Mouse (Mus musculus) CH12.LX (cell line): ENCODE measurements around the gene Polr2g. TPM values are rescaled to one million over a fixed set of nuclear protein-coding genes. Genes with fewer than 3 reads are reported as not detected.

Experiments used
- DNase-seq: peaks from one replicate; pipeline ENCODE4 v3.0.0-alpha.2; 2013; ENCODE audit errors: extremely low read depth
- H3K27ac ChIP-seq: 2 replicates; pipeline ENCODE4 v1.5.1; 2012; ENCODE audit warnings: low read depth, mild to moderate bottlenecking, control low read depth, moderate library complexity; ENCODE audit not compliant: insufficient read depth
- H3K27me3 ChIP-seq: replicated peaks from 2 replicates; pipeline ENCODE3; 2012; ENCODE audit warnings: inconsistent platforms
- H3K36me3 ChIP-seq, 2 experiments: replicated peaks in 1 of 2; 2 replicates each; pipeline versions ENCODE3 to v1.6.1; 2012; ENCODE audit warnings: inconsistent platforms in 1 of 2, low read length in 1 of 2, mild to moderate bottlenecking in 1 of 2, mixed read lengths in 1 of 2, moderate library complexity in 1 of 2; ENCODE audit not compliant: control insufficient read depth in 1 of 2, insufficient read depth in 1 of 2
- H3K4me1 ChIP-seq, 2 experiments: 2 replicates each; pipeline ENCODE4 v1.6.1; 2012; ENCODE audit warnings: inconsistent platforms in 1 of 2, moderate library complexity in 1 of 2; ENCODE audit not compliant: insufficient read depth in 2 of 2, control insufficient read depth in 1 of 2
- H3K4me2 ChIP-seq: 2 replicates; pipeline ENCODE4 v1.6.1; 2012; ENCODE audit warnings: low read depth, mild to moderate bottlenecking, control low read depth; ENCODE audit not compliant: poor library complexity, insufficient read depth, severe bottlenecking
- H3K4me3 ChIP-seq, 3 experiments: fragments of 150-350 bp in 1 of 3; sonication (generic) in 1 of 3; replicated peaks in 1 of 3; 2 replicates each; pipeline versions ENCODE3 to v1.5.1; 2011 to 2012; ENCODE audit warnings: low read depth in 2 of 3, low read length in 2 of 3, mild to moderate bottlenecking in 2 of 3, moderate library complexity in 2 of 3, control low read depth in 1 of 3, improper control_type of control experiment in 1 of 3, inconsistent platforms in 1 of 3, mixed read lengths in 1 of 3; ENCODE audit not compliant: poor library complexity in 1 of 3
- H3K79me2 ChIP-seq: replicated peaks from 2 replicates; pipeline ENCODE4 v1.6.1; 2012; ENCODE audit warnings: mild to moderate bottlenecking, moderate library complexity; ENCODE audit not compliant: control insufficient read depth, poor library complexity, insufficient read depth, severe bottlenecking; ENCODE audit errors: extremely low read depth
- H3K9ac ChIP-seq: 2 replicates; pipeline ENCODE4 v1.6.1; 2012; ENCODE audit warnings: low read depth, mild to moderate bottlenecking, control low read depth, moderate library complexity; ENCODE audit not compliant: insufficient read depth
- H3K9me3 ChIP-seq: replicated peaks from 2 replicates; pipeline ENCODE3; 2012; ENCODE audit warnings: low read length, inconsistent platforms, mixed read lengths
- BHLHE40 ChIP-seq: IDR thresholded peaks from 2 replicates; pipeline ENCODE4 v1.6.1; 2011; ENCODE audit warnings: mild to moderate bottlenecking, low read depth, low read length, improper control_type of control experiment
- CHD2 ChIP-seq: IDR thresholded peaks from 2 replicates; pipeline ENCODE4 v1.6.1; 2011; ENCODE audit warnings: low read length, improper control_type of control experiment
- CTCF ChIP-seq, 2 experiments: IDR thresholded peaks in 1 of 2; conservative IDR thresholded peaks in 1 of 2; 2 replicates each; pipeline ENCODE4 v1.5.1; 2011 to 2012; ENCODE audit warnings: low read depth in 2 of 2, low read length in 2 of 2, improper control_type of control experiment in 1 of 2, inconsistent platforms in 1 of 2, mild to moderate bottlenecking in 1 of 2, moderate library complexity in 1 of 2
- EP300 ChIP-seq: IDR thresholded peaks from 2 replicates; pipeline ENCODE4 v1.6.1; 2011; ENCODE audit warnings: low read length, improper control_type of control experiment
- JUND ChIP-seq: conservative IDR thresholded peaks from 2 replicates; pipeline ENCODE4 v1.6.1; 2011; ENCODE audit warnings: low read depth, low read length, improper control_type of control experiment
- MAX ChIP-seq: IDR thresholded peaks from 2 replicates; pipeline ENCODE4 v1.6.1; 2011; ENCODE audit warnings: low read length, improper control_type of control experiment
- MAZ ChIP-seq: IDR thresholded peaks from 2 replicates; pipeline ENCODE4 v1.6.1; 2012; ENCODE audit warnings: low read depth, mild to moderate bottlenecking, inconsistent platforms, low read length, improper control_type of control experiment, moderate library complexity
- MEF2A ChIP-seq: IDR thresholded peaks from 2 replicates; pipeline ENCODE4 v1.6.1; 2014; ENCODE audit warnings: low read depth, mild to moderate bottlenecking, inconsistent platforms, low read length, improper control_type of control experiment, borderline replicate concordance
- MXI1 ChIP-seq: IDR thresholded peaks from 2 replicates; pipeline ENCODE4 v1.6.1; 2011; ENCODE audit warnings: mild to moderate bottlenecking, low read depth, low read length, improper control_type of control experiment
- MYC ChIP-seq: IDR thresholded peaks from 2 replicates; pipeline ENCODE4 v1.6.1; 2011; ENCODE audit warnings: low read depth, mild to moderate bottlenecking, improper control_type of control experiment, low read length
- NELFE ChIP-seq: IDR thresholded peaks from 2 replicates; pipeline ENCODE4 v1.6.1; 2011; ENCODE audit warnings: low read depth, low read length, improper control_type of control experiment
- NRF1 ChIP-seq: IDR thresholded peaks from 2 replicates; pipeline ENCODE4 v1.6.1; 2014; ENCODE audit warnings: low read depth, mild to moderate bottlenecking, inconsistent platforms, low read length, improper control_type of control experiment, moderate library complexity
- POLR2A ChIP-seq: IDR thresholded peaks from 2 replicates; pipeline ENCODE4 v1.6.1; 2011; ENCODE audit warnings: low read depth, mild to moderate bottlenecking, improper control_type of control experiment, low read length
- POLR2AphosphoS2 ChIP-seq: IDR thresholded peaks from 2 replicates; pipeline ENCODE4 v1.6.1; 2011; ENCODE audit warnings: low read depth, low read length, improper control_type of control experiment
- USF2 ChIP-seq: conservative IDR thresholded peaks from 2 replicates; pipeline ENCODE4 v1.6.1; 2011; ENCODE audit warnings: low read depth, low read length, improper control_type of control experiment
- ZC3H11A ChIP-seq: IDR thresholded peaks from 2 replicates; pipeline ENCODE4 v1.6.1; 2012; ENCODE audit warnings: low read depth, mild to moderate bottlenecking, inconsistent platforms, low read length, improper control_type of control experiment
- ZKSCAN1 ChIP-seq: IDR thresholded peaks from 2 replicates; pipeline ENCODE4 v1.6.1; 2012; ENCODE audit warnings: low read depth, inconsistent platforms, low read length, improper control_type of control experiment, borderline replicate concordance
- ZMIZ1 ChIP-seq: IDR thresholded peaks from 2 replicates; pipeline ENCODE4 v1.6.1; 2012; ENCODE audit warnings: low read depth, mild to moderate bottlenecking, inconsistent platforms, low read length, improper control_type of control experiment
- dilution Hi-C: fragments of 300-500 bp; cut with MboI; formaldehyde crosslinking; loops from 2 replicates; pipeline ENCODE4 v1.14.3; 2020; ENCODE audit warnings: low sequenced_read_pairs; ENCODE audit not compliant: extremely low pct_unique_long_range_greater_than_20kb, extremely low pct_ligation_motif_present
- in situ Hi-C: fragments of 300-500 bp; cut with MboI; formaldehyde crosslinking; loops from 3 replicates; pipeline ENCODE4 v1.14.3; 2019; ENCODE audit warnings: low sequenced_read_pairs, low pct_ligation_motif_present, low pct_unique_long_range_greater_than_20kb, mixed read lengths
- polyA plus RNA-seq: library from polyadenylated mRNA; unstranded; fragments of >175 nt; gene quantifications from 2 replicates; pipeline ENCODE4 v1.2.1, GENCODE M21; 2012; ENCODE audit warnings: low read depth; ENCODE audit not compliant: insufficient read length
- total RNA-seq, 2 experiments: library from RNA; depleted of rRNA; stranded (reverse); fragments of 300-350 nt in 1 of 2; fragments of >200 nt in 1 of 2; gene quantifications; 2 replicates each; pipeline ENCODE4 v1.2.3; 2012 to 2014

Gene Polr2g
- total and polyA plus RNA-seq, 3 experiments: 148 to 173 (median 157) TPM

- dilution Hi-C loops: no loop called here
- Histone ChIP-seq H3K9ac (no peak overlapping the region), H3K9me3 (peaks cover 10% of the 10 kb centered on the region), H3K27ac (no peak overlapping the region), H3K4me2 (no peak overlapping the region), H3K4me1 (peaks cover 4 to 41% of the 10 kb centered on the region in 2 experiments; a peak in 3 of 4 replicates), H3K36me3 (peaks cover 38 to 46% of the 10 kb centered on the region in 2 experiments), H3K4me3 (no peak overlapping the region), H3K27me3 (no peaks in the 10 kb centered on the region), H3K79me2 (peaks cover 68% of the 10 kb centered on the region)
- no peak for DNase-seq
- TF ChIP-seq NRF1: no peak
- no peak for TF ChIP-seq MAZ
- no peak for TF ChIP-seq ZKSCAN1
- TF ChIP-seq CTCF (conservative IDR thresholded peaks at IDR 0.05 in 1 of 2, IDR thresholded peaks at IDR 0.05 in 1 of 2; ENCODE audit: low read depth in 2 of 2, low read length in 2 of 2): peak in 1 of 2 experiments; percentile 30; a peak in 1 of 4 replicates
- in situ Hi-C loops: no loop called here
Observed at GRCm38 (mm10) chr19:8760757-8761156, 37.6 kb downstream of the Polr2g start.

DNA sequence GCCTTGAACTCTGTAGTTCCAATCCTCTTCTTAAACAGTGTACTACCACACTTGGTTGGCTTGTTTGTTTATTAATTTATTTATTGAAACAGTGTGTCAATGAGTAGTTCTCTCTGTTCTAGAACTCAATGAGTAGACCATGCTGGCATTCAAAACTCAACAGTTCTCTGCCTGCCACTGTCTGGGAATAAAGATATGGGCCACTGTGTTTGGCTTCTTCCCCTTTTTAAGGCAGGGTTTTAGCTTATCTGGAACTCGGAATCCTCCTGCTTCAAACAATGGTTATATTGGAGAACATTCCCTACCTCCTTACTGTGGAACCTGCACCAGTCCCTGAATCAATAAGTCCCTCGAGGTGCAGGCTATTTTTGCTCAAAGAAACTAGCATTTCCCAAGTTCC lies 39.5 kb downstream of the Polr2g start:
- H3K4me1 ChIP-seq: peaks cover 4 to 50% of the 10 kb centered on the region in 2 experiments; a peak in 3 of 4 replicates
- dilution Hi-C loops: no loop called here
- no peak for DNase-seq

GRCm38 (mm10) chr19:8757471-8757998 lies 40.8 kb downstream of the Polr2g start:
- H3K9me3 ChIP-seq: no peaks in the 10 kb centered on the region

More for the DNA sequence above, 39.5 kb downstream of the Polr2g start:
- H3K27ac ChIP-seq: no peak overlapping the region
- H3K4me3 ChIP-seq: no peak overlapping the region
- peaks cover 33 to 45% of the 10 kb centered on the region in 2 experiments for H3K36me3 ChIP-seq
- peak overlapping the region; percentile 88; the same call in 1 of the 2 replicates for H3K9ac ChIP-seq
- H3K9me3 ChIP-seq: no peaks in the 10 kb centered on the region
- no peaks in the 10 kb centered on the region for H3K27me3 ChIP-seq
- in situ Hi-C loops: no loop called here
- H3K4me2 ChIP-seq: peak overlapping the region; percentile 91
- TF ChIP-seq EP300 (no peak), NRF1 (no peak), ZC3H11A (no peak), NELFE (no peak), ZKSCAN1 (no peak), CTCF (conservative IDR thresholded peaks at IDR 0.05 in 1 of 2, IDR thresholded peaks at IDR 0.05 in 1 of 2; ENCODE audit: low read depth in 2 of 2, low read length in 2 of 2) (no peak), JUND (no peak), BHLHE40 (no peak), CHD2 (no peak), MEF2A (no peak), POLR2AphosphoS2 (no peak), POLR2A (no peak)
- H3K79me2 ChIP-seq: peaks cover 70% of the 10 kb centered on the region

More at GRCm38 (mm10) chr19:8757471-8757998, 40.8 kb downstream of the Polr2g start:
- Histone ChIP-seq H3K36me3 (peaks cover 26 to 42% of the 10 kb centered on the region in 2 experiments), H3K9ac (peak overlapping the region; percentile 88), H3K27me3 (no peaks in the 10 kb centered on the region), H3K4me1 (peaks cover 0 to 38% of the 10 kb centered on the region in 2 experiments; a peak in 3 of 4 replicates), H3K79me2 (peaks cover 64% of the 10 kb centered on the region), H3K4me2 (peak overlapping the region; percentile 83; the same call in 1 of the 2 replicates), H3K4me3 (peak overlapping the region; percentile 76 to 97 (median 96)), H3K27ac (no peak overlapping the region)
- no peak for DNase-seq
- TF ChIP-seq MAX: no peak
- no peak for TF ChIP-seq JUND
- TF ChIP-seq USF2: no peak
- no peak for TF ChIP-seq MXI1
- 0 out of 2 replicates have a peak, but pooled peaks have one; percentile 13 for TF ChIP-seq MYC
- no peak for TF ChIP-seq MAZ
- no peak for TF ChIP-seq POLR2AphosphoS2
- TF ChIP-seq ZMIZ1: no peak
- in situ Hi-C loops: no loop called here
- dilution Hi-C loops: no loop called here
